Mouse (Mus musculus) limb, embryonic 10.5 days (tissue): ENCODE measurements around the gene Grk5. TPM values are rescaled to one million over a fixed set of nuclear protein-coding genes. Genes with fewer than 3 reads are reported as not detected.

Experiments used
- DNase-seq: peaks from one replicate; pipeline ENCODE4 v3.0.0-alpha.2; 2017; ENCODE audit warnings: low spot score
- H3K27ac ChIP-seq: fragments of 300-500 bp; sonication (generic); 2 replicates; pipeline ENCODE4 v1.5.1; 2016; ENCODE audit warnings: mild to moderate bottlenecking
- H3K27me3 ChIP-seq: fragments of 300-500 bp; sonication (generic); 2 replicates; pipeline ENCODE4 v1.6.1; 2016; ENCODE audit warnings: low read depth, mild to moderate bottlenecking; ENCODE audit not compliant: poor library complexity, severe bottlenecking
- H3K36me3 ChIP-seq: fragments of 300-500 bp; sonication (generic); 2 replicates; pipeline ENCODE4 v1.6.1; 2016; ENCODE audit warnings: mild to moderate bottlenecking, moderate library complexity
- H3K4me1 ChIP-seq: fragments of 300-500 bp; sonication (generic); 2 replicates; pipeline ENCODE4 v1.6.1; 2016
- H3K4me3 ChIP-seq: fragments of 300-500 bp; sonication (generic); 2 replicates; pipeline ENCODE4 v1.5.1; 2016; ENCODE audit warnings: mild to moderate bottlenecking, moderate library complexity
- H3K9me3 ChIP-seq: fragments of 300-500 bp; sonication (generic); replicated peaks from 2 replicates; pipeline ENCODE4 v1.6.1; 2016; ENCODE audit warnings: mild to moderate bottlenecking
- WGBS: fragments of 180-500 bp; shearing (Covaris S2); methylation state at CpG from one replicate; pipeline ENCODE4 v1.1.7; 2016; 5-methylcytosine and 5-hydroxymethylcytosine counted together
- polyA plus RNA-seq: library from polyadenylated mRNA; unstranded; fragments of >200 nt; fragmentation: Nextera tagmentation; extraction: Ambion mirVana; gene quantifications from 2 replicates; pipeline ENCODE4 v1.2.1, GENCODE M21; 2016

Grk5 gene
- polyA plus RNA-seq, 1 experiment from 2014 or later: 1.6 TPM

DNA sequence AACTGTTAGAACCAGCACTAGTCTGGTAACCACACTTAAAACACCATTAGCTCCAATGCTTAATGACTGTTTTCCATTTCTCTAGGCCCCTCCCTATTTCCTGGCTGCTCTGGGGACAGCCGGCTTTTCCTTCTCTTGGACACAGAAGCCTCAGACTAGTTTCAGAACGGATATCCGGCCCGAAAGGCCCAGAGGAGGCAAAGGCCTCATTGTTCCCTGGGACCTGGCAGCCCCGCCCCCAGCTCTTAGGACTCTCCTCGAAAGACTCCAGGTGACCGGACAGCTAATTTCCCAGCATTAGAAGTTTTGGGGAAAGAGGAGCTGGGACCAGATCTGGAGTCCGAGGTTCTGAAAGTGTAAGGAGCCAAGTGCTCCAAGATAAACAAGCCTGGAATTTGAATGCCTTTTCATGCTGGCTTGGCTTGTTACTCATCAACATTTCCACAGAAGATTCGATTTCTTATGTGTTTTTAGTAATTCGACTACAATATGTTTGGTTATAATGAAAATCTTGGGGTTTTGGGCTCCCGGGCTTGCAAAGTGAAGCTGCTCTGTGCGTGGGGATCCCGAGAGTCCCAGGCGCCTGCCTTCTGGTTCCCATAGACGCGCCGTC lies 342 bp upstream of the Grk5 start:
- H3K4me3 ChIP-seq: peak overlapping the region; percentile 84
- H3K9me3 ChIP-seq: no peaks in the 10 kb centered on the region
- H3K4me1 ChIP-seq: peaks cover 20% of the 10 kb centered on the region
- peak overlapping the region; percentile 99 for H3K27ac ChIP-seq
- 6% methylated on average over 17 of the region's 17 CpGs for WGBS
- no peaks in the 10 kb centered on the region for H3K27me3 ChIP-seq
- H3K36me3 ChIP-seq: no peaks in the 10 kb centered on the region
- peak; percentile 67 for DNase-seq

DNA sequence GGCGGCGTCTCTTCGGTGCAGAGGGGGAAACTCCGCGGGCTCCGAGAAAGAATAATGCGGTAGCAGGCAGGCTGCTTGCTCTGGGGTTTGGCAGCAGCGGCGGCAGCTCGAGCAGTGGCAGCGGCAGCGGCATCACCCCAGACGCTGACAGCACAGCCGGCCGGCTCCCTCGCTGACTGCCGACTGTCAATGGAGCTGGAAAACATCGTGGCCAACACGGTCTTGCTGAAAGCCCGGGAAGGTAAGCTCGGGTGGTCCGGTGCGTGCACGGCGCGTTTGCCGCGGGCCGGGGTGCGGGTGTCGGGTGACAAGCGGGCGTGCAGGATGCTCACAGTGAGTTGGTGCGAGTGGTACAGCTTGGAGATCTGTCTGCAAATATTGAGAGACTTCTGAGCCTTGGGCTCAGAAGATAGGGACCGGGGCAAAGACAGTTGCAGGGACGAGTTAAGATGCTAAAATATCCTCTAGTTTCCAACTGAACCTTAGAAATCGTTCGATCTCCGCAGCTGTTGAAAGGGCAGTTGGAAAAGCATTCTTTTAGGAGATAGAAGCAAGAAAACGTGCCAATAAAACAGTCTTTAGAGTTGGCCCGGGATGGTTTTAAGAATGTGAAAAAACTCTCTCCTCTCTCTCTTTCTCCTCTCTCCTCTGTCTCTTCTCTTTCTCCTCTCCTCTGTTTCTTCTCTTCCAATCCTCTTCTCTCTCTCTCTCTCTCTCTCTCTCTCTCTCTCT lies 1.0 kb downstream of the Grk5 start:
- Histone ChIP-seq H3K27ac (peak overlapping the region; percentile 99), H3K4me1 (peaks cover 20% of the 10 kb centered on the region), H3K36me3 (no peaks in the 10 kb centered on the region), H3K9me3 (no peaks in the 10 kb centered on the region), H3K4me3 (peak overlapping the region; percentile 84), H3K27me3 (no peaks in the 10 kb centered on the region)
- under 1% methylated on average over 41 of the region's 41 CpGs for WGBS
- DNase-seq: peak; percentile 78

DNA sequence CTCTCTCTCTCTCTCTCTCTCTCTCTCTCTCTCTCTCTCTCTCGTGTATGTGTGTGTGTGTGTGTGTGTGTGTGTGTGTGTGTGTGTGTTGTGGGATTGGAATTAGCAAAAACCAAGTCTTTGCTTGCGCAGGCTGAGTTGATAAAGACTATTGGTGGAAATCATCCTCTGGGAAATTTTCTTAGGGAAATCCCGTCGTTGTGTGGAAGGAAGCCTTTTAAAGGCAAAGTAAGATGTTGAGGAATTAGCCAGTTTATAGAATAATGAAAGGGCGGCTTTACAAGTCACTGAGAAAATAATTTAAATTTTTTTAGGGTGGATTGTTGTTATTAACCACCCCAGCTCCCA lies 1.5 kb downstream of the Grk5 start:
- Histone ChIP-seq H3K27me3 (no peaks in the 10 kb centered on the region), H3K27ac (no peak overlapping the region), H3K4me3 (peak overlapping the region; percentile 84), H3K36me3 (no peaks in the 10 kb centered on the region), H3K9me3 (no peaks in the 10 kb centered on the region), H3K4me1 (peaks cover 20% of the 10 kb centered on the region)
- no peak for DNase-seq
- WGBS: 14% methylated on average over 4 of the region's 5 CpGs

DNA sequence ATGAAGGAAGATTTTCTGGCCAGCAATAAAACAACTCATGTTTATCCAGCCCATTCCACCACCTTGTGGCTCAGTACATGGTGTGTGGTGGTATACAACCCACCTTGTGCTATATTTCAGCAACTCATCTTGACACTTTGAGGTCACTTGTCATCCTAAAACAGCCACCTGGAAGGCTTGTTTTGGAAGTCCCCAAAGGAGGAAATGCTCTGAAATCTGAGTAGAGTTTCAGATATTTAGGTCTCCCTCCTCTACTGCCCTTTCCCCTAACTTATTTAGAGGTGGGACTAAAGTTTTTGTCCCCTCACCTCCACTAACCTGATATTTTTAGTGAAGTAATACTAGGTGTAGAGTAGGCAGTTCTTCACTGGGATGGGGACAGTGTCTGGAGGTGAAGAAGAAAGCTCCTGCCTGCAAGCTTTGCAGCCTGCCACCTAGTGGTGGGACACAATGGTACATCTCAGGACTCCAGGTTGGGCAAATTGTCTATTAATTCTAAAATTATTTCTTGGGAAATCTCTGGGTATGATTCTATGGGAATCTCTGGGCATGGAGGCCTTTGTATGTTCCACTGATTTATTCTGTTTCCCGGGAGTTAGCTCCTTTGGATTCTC lies 2.5 kb downstream of the Grk5 start:
- H3K4me1 ChIP-seq: peaks cover 20% of the 10 kb centered on the region
- no peaks in the 10 kb centered on the region for H3K27me3 ChIP-seq
- 41% methylated on average over 1 of the region's 1 CpGs for WGBS
- H3K36me3 ChIP-seq: no peaks in the 10 kb centered on the region
- H3K9me3 ChIP-seq: no peaks in the 10 kb centered on the region
- no peak overlapping the region for H3K4me3 ChIP-seq
- no peak overlapping the region for H3K27ac ChIP-seq
- DNase-seq: peak; percentile 62

DNA sequence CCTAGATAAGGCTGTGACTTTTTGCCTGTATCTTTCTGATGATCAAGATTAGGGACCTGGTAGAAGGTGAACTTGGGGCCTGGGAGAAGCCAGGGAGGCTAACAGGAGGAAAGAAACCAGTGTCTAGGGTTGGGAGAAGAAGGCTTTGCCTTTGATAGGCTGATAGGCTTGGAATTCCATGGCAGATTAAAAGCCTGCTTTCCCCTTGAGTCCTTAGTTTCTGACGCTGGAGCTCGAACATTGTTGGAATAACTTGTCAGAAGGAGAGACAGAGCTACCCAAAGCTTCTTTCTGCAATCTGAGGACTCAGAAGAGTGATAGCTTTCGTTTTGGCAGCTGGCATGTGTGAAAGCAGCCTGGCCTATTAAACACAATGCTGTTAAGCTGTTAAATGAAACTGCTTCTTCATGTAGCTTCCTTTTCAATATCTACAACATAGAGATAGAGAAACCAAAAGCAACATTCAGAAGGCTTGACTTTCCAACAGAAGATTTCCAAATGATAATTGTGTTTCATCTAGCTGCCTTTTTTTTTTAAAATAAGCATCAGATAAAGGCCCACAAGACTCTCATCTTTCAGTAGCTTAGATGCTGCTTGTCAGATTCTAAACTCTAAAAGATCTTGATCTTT lies 5.8 kb downstream of the Grk5 start:
- Histone ChIP-seq H3K4me1 (peaks cover 12% of the 10 kb centered on the region; the same call in 1 of the 2 replicates), H3K36me3 (no peaks in the 10 kb centered on the region), H3K9me3 (no peaks in the 10 kb centered on the region), H3K27me3 (no peaks in the 10 kb centered on the region), H3K27ac (no peak overlapping the region), H3K4me3 (no peak overlapping the region)
- 44% methylated on average over 3 of the region's 3 CpGs for WGBS
- DNase-seq: no peak

DNA sequence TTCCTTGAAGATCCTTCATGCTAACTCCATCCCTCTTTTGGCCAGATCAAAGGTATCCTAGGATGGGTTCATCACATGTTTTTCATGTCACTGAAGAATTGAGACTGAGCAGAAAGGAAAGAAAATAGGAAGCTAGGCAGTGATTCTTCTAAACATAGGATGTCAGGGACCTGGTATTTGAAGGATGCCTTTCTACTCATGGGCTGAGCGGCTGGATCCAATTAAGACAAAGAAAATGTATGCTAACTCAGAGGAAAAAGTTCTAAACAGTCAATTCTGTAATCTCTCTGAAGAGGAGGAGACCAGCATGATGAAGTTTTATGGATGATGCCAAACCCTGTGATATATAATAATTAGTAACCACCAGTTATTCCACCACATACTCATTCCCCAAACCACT lies 13.6 kb downstream of the Grk5 start:
- Histone ChIP-seq H3K9me3 (no peaks in the 10 kb centered on the region), H3K36me3 (0 out of 2 replicates have a peak, but pooled peaks cover 4% of the 10 kb centered on the region), H3K27me3 (no peaks in the 10 kb centered on the region), H3K27ac (no peak overlapping the region), H3K4me1 (no peaks in the 10 kb centered on the region), H3K4me3 (no peak overlapping the region)
- no peak for DNase-seq
- WGBS: 79% methylated on average over 1 of the region's 1 CpGs

DNA sequence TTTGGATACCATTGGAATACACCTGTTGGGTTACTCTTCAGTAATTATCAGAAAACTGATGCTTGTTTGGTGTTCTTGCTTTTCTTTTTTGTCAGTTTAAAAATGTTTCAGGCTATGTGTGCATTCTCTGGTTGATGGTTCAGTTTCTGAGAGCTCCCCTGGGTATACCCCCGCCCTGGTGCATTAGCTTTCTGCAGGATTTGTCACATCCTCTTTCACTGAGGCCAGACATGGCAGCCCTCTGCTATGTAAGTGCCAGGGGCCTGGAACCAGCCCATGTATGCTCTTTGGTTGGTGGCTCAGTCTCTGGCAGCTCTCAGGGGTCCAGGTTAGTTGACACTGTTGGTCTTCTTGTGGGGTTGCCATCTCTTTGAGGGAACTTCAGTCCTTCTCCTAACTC lies 14.4 kb downstream of the Grk5 start:
- Histone ChIP-seq H3K36me3 (0 out of 2 replicates have a peak, but pooled peaks cover 4% of the 10 kb centered on the region), H3K27me3 (no peaks in the 10 kb centered on the region), H3K27ac (no peak overlapping the region), H3K9me3 (no peaks in the 10 kb centered on the region), H3K4me1 (no peaks in the 10 kb centered on the region), H3K4me3 (no peak overlapping the region)
- WGBS: 92% methylated on average over 1 of the region's 1 CpGs
- DNase-seq: no peak

DNA sequence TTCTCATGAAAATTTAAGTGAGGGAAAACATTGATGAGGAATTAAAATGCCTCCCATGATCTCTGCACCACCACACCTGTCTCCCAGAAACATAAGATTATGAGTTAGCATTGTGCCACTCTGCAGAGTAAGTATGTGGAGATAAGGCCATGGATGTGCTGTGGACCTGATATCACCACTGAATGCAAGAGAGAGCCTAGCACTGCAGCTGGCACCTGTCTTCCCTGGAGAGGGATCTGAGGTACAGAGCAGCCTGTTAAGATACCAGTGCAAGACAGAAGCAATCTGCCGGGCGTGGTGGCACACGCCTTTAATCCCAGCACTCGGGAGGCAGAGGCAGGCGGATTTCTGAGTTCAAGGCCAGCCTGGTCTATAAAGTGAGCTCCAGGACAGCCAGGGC lies 15.9 kb downstream of the Grk5 start:
- DNase-seq: no peak
- Histone ChIP-seq H3K27ac (no peak overlapping the region), H3K4me3 (no peak overlapping the region), H3K4me1 (no peaks in the 10 kb centered on the region), H3K9me3 (no peaks in the 10 kb centered on the region), H3K36me3 (0 out of 2 replicates have a peak, but pooled peaks cover 4% of the 10 kb centered on the region), H3K27me3 (no peaks in the 10 kb centered on the region)
- 95% methylated on average over 5 of the region's 5 CpGs for WGBS

DNA sequence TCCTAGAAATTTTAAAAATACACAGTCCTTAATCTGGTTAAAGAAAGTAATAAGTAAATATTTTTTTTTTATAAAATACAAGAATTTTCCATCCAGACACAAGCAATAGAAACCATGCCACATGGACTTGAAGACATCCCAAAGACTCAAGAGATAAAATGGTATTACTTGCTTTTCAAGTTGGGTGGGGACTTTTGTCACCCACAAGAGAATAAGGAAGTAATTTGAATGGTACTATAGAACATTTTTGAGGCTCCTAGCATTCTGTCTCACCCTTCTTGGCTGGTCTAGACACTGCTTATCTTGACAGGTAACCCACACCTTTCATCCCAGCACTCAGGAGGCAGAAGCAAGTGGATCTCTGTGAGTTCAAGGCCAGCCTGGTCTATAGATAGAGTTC lies 20.8 kb downstream of the Grk5 start:
- Histone ChIP-seq H3K9me3 (no peaks in the 10 kb centered on the region), H3K27me3 (no peaks in the 10 kb centered on the region), H3K4me3 (no peak overlapping the region), H3K36me3 (no peaks in the 10 kb centered on the region), H3K27ac (no peak overlapping the region), H3K4me1 (no peaks in the 10 kb centered on the region)
- no peak for DNase-seq

DNA sequence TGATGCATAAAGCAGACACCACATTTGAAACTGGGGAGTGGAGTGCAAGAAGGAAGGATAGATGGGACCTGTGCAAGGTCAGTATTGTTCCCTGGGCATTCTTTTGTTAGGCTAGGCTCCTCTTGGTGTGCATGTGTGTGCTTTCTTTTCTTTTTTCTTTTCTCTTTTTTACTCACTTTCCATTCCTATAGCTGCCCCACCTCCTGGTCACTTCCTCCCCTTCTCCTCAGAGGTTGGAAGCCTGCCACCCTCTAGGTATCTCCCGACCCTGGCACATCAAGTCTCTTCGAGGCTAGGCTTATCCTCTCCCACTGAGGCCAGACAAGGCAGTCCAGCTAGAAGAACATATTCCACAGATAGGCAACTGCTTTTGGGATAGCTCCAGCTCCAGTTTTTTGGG lies 22.1 kb downstream of the Grk5 start:
- no peak for DNase-seq
- Histone ChIP-seq H3K4me3 (no peak overlapping the region), H3K9me3 (no peaks in the 10 kb centered on the region), H3K27ac (no peak overlapping the region), H3K4me1 (no peaks in the 10 kb centered on the region), H3K27me3 (no peaks in the 10 kb centered on the region), H3K36me3 (no peaks in the 10 kb centered on the region)
- WGBS: 91% methylated on average over 2 of the region's 2 CpGs

DNA sequence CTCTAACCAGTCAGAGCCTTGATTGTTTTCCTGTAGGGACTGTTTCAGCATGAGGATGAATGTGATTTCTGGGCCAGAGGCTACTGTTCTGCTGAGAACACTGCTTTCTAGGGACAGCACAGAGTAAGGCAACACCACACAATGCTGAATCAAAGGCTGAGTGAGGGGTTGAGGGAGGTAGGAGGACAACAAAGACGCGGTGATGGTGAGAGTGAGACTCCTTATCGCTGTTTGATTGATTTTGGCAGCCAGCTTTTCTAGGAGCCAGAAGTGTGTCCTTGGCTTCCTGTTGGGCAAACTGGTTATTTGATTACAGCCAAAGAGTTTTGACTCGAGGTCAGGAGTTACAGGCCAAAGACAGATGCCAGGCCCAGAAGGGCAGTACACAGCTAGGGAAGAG lies 25.7 kb downstream of the Grk5 start:
- no peaks in the 10 kb centered on the region for H3K4me1 ChIP-seq
- H3K9me3 ChIP-seq: no peaks in the 10 kb centered on the region
- H3K27ac ChIP-seq: no peak overlapping the region
- WGBS: 65% methylated on average over 4 of the region's 4 CpGs
- DNase-seq: no peak
- no peak overlapping the region for H3K4me3 ChIP-seq
- no peaks in the 10 kb centered on the region for H3K27me3 ChIP-seq
- H3K36me3 ChIP-seq: no peaks in the 10 kb centered on the region

DNA sequence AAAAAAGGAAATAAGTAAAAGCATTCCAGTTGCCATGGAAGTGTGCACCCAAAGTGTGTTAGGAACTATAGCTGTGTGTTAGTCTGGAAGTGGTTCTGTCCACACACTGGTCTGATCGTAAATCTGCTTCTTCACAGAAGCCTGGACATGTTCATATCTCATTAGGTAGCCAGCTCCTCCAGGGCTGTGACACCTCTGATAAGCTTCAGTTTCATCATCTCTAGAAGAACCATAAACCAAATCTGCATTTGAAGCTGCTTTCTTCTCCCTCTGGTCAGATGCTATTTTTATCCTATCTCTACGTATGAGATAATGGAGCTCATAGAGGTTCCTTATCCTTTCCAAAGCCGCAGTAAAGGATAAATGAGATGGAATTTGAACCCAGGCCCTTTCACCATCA lies 26.3 kb downstream of the Grk5 start:
- no peaks in the 10 kb centered on the region for H3K27me3 ChIP-seq
- no peak overlapping the region for H3K27ac ChIP-seq
- no peaks in the 10 kb centered on the region for H3K4me1 ChIP-seq
- 90% methylated on average over 3 of the region's 3 CpGs for WGBS
- no peaks in the 10 kb centered on the region for H3K9me3 ChIP-seq
- no peak overlapping the region for H3K4me3 ChIP-seq
- no peak for DNase-seq
- H3K36me3 ChIP-seq: no peaks in the 10 kb centered on the region

DNA sequence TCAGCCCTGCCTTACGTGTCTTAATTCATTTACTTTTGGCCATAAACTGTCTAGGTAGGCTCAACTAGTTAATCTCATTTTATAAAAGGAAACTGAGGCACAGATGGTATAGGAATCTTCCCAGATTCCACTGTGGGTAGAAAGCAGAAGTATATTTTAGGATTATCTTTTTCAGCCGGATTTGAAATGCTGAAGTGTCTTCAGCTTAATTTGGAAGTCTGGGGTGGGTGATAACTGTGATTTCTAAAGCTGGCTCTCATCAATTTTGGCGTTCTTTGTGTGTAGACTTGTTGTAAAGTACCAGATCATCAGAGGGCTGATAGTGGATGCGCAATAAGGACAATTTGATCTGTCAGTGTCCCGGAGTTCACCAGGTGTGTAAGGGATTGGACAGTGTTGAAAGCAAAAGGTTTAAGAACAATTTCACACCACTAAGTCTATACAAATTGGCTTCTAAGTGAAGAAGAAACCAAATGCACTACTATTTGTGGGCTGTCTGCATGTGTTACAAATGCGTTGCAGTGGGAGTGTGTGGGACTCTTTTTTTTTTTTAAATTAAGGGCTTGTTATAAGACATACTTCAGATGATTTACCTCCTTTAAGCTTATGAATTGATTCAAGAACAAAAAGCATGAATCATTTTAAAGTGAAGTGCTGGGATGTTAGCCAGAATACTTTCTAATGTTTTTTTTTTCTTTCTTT lies 27.5 kb downstream of the Grk5 start:
- Histone ChIP-seq H3K27ac (no peak overlapping the region), H3K9me3 (no peaks in the 10 kb centered on the region), H3K4me1 (no peaks in the 10 kb centered on the region), H3K27me3 (no peaks in the 10 kb centered on the region), H3K4me3 (no peak overlapping the region), H3K36me3 (no peaks in the 10 kb centered on the region)
- DNase-seq: no peak
- WGBS: 91% methylated on average over 6 of the region's 6 CpGs
